Mouse (Mus musculus) neural tube, embryonic 14.5 days (tissue): ENCODE data around the gene Unc5cl. TPM values are rescaled to one million over a fixed set of nuclear protein-coding genes. Genes with fewer than 3 reads are reported as not detected.

Experiments used
- ATAC-seq: fragments of 200-750 bp; cut with Nextera tagmentation; 2 replicates; pipeline ENCODE4 v1.8.0; 2017; ENCODE audit warnings: low read depth, mild to moderate bottlenecking, moderate TSS enrichment, moderate library complexity
- H3K27ac ChIP-seq: fragments of 300-500 bp; sonication (generic); 2 replicates; pipeline ENCODE4 v1.5.1; 2014; ENCODE audit warnings: low read depth, mild to moderate bottlenecking, control low read depth, low read length, moderate library complexity, mixed read lengths
- H3K27me3 ChIP-seq: fragments of 300-500 bp; sonication (generic); 2 replicates; pipeline ENCODE4 v1.6.1; 2014; ENCODE audit warnings: low read length; ENCODE audit not compliant: control insufficient read depth, insufficient read depth
- H3K36me3 ChIP-seq: fragments of 300-500 bp; sonication (generic); 2 replicates; pipeline ENCODE4 v1.6.1; 2014; ENCODE audit warnings: low read length, mixed read lengths; ENCODE audit not compliant: control insufficient read depth, insufficient read depth
- H3K4me1 ChIP-seq: fragments of 300-500 bp; sonication (generic); 2 replicates; pipeline ENCODE4 v1.6.1; 2014; ENCODE audit warnings: low read length; ENCODE audit not compliant: control insufficient read depth, insufficient read depth
- H3K4me2 ChIP-seq: fragments of 300-500 bp; sonication (generic); 2 replicates; pipeline ENCODE4 v1.6.1; 2014; ENCODE audit warnings: mild to moderate bottlenecking, low read depth, low read length, control low read depth
- H3K4me3 ChIP-seq: fragments of 300-500 bp; sonication (generic); 2 replicates; pipeline ENCODE4 v1.5.1; 2014; ENCODE audit warnings: low read depth, low read length, control low read depth, mixed read lengths
- H3K9ac ChIP-seq: fragments of 300-500 bp; sonication (generic); replicated peaks from 2 replicates; pipeline ENCODE4 v1.6.1; 2014; ENCODE audit warnings: low read depth, mild to moderate bottlenecking, control low read depth, low read length, mixed read lengths
- H3K9me3 ChIP-seq: fragments of 300-500 bp; sonication (generic); 2 replicates; pipeline ENCODE4 v1.6.1; 2016; ENCODE audit warnings: low read length; ENCODE audit not compliant: control insufficient read depth
- WGBS: fragments of 180-500 bp; shearing (Covaris S2); extraction: QIAGEN DNeasy Blood & Tissue Kit; methylation state at CpG from one replicate; pipeline ENCODE4 v1.1.7; 2014; 5-methylcytosine and 5-hydroxymethylcytosine counted together
- polyA plus RNA-seq: library from polyadenylated mRNA; unstranded; fragments of >200 nt; fragmentation: Nextera tagmentation; extraction: Ambion mirVana; gene quantifications from 2 replicates; pipeline ENCODE4 v1.2.1, GENCODE M21; 2014

Gene Unc5cl
- polyA plus RNA-seq, 1 experiment from 2014 or later: 0.31 TPM

GRCm38 (mm10) chr17:48479952-48480351 is 25.3 kb downstream of the Unc5cl start:
- Histone ChIP-seq H3K9ac (no peak overlapping the region), H3K27ac (no peak overlapping the region), H3K9me3 (no peaks in the 10 kb centered on the region), H3K4me3 (no peak overlapping the region), H3K36me3 (no peaks in the 10 kb centered on the region), H3K4me1 (no peaks in the 10 kb centered on the region), H3K27me3 (no peaks in the 10 kb centered on the region), H3K4me2 (no peak overlapping the region)
- no peak for ATAC-seq
- WGBS: 84% methylated on average over 10 of the region's 10 CpGs

- Histone ChIP-seq H3K4me2 (no peak overlapping the region), H3K9ac (no peak overlapping the region), H3K4me3 (no peak overlapping the region), H3K4me1 (no peaks in the 10 kb centered on the region), H3K27me3 (no peaks in the 10 kb centered on the region), H3K9me3 (no peaks in the 10 kb centered on the region), H3K27ac (no peak overlapping the region), H3K36me3 (no peaks in the 10 kb centered on the region)
- ATAC-seq: no peak
- 81% methylated on average over 5 of the region's 5 CpGs for WGBS
These were observed 29.1 kb downstream of the Unc5cl start for GRCm38 (mm10) chr17:48483764-48484163.

DNA sequence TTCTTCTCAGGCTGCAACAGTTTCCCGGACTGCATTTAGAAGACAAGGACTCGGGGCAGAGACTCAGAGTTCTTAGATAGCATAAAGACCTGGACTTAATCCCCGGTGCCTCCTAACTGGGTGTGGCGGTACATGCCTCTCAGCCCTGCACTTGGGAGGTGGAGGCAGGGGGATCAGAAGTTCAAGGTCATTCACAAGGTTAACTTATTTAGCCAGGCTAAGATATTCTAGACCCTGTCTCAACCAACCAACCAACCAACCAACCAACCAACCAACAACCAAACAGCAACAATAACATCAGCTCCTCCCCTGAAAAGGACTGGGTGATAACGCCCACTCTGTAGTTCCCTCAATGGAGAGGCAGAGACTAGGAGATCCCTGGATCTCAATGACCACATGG is 29.5 kb downstream of the Unc5cl start:
- WGBS: 94% methylated on average over 5 of the region's 5 CpGs
- Histone ChIP-seq H3K36me3 (no peaks in the 10 kb centered on the region), H3K27ac (no peak overlapping the region), H3K9ac (no peak overlapping the region), H3K27me3 (no peaks in the 10 kb centered on the region), H3K4me1 (no peaks in the 10 kb centered on the region), H3K4me2 (no peak overlapping the region), H3K9me3 (no peaks in the 10 kb centered on the region), H3K4me3 (no peak overlapping the region)
- no peak for ATAC-seq

DNA sequence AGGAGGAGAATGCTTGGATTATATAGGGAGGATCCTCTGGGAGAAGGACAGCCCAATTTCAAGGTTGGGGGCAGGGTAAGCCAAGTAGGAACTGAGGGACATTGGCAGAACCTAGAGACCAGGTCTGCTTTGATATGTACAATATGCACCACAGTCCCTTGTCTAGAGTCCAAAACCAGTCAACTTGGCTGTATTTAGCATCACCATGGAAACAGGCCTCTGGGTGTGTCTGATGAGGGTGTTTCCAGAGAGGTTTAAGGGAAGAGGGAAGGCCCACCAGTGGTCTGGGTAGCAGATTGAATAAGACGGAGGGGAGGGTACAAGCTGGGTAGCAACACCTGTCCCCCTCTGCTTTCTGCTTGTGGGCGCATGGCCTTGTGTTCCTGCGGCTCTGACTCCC is 34.8 kb downstream of the Unc5cl start:
- no peaks in the 10 kb centered on the region for H3K36me3 ChIP-seq
- H3K4me1 ChIP-seq: no peaks in the 10 kb centered on the region
- H3K4me3 ChIP-seq: no peak overlapping the region
- no peak for ATAC-seq
- no peak overlapping the region for H3K9ac ChIP-seq
- no peak overlapping the region for H3K4me2 ChIP-seq
- no peaks in the 10 kb centered on the region for H3K27me3 ChIP-seq
- no peaks in the 10 kb centered on the region for H3K9me3 ChIP-seq
- no peak overlapping the region for H3K27ac ChIP-seq
- WGBS: 93% methylated on average over 3 of the region's 3 CpGs

GRCm38 (mm10) chr17:48492621-48493020 is 37.9 kb downstream of the Unc5cl start:
- H3K36me3 ChIP-seq: no peaks in the 10 kb centered on the region
- no peaks in the 10 kb centered on the region for H3K27me3 ChIP-seq
- no peaks in the 10 kb centered on the region for H3K4me1 ChIP-seq
- H3K4me2 ChIP-seq: no peak overlapping the region
- no peak overlapping the region for H3K4me3 ChIP-seq
- ATAC-seq: no peak
- 92% methylated on average over 8 of the region's 8 CpGs for WGBS
- H3K9ac ChIP-seq: no peak overlapping the region
- no peaks in the 10 kb centered on the region for H3K9me3 ChIP-seq
- no peak overlapping the region for H3K27ac ChIP-seq

- H3K27ac ChIP-seq: no peak overlapping the region
- no peaks in the 10 kb centered on the region for H3K27me3 ChIP-seq
- H3K4me1 ChIP-seq: no peaks in the 10 kb centered on the region
- 31% methylated on average over 7 of the region's 7 CpGs for WGBS
- no peaks in the 10 kb centered on the region for H3K36me3 ChIP-seq
- H3K9ac ChIP-seq: no peak overlapping the region
- no peaks in the 10 kb centered on the region for H3K9me3 ChIP-seq
- no peak for ATAC-seq
- no peak overlapping the region for H3K4me2 ChIP-seq
- no peak overlapping the region for H3K4me3 ChIP-seq
These were observed 38.9 kb downstream of the Unc5cl start for GRCm38 (mm10) chr17:48493582-48493981.

DNA sequence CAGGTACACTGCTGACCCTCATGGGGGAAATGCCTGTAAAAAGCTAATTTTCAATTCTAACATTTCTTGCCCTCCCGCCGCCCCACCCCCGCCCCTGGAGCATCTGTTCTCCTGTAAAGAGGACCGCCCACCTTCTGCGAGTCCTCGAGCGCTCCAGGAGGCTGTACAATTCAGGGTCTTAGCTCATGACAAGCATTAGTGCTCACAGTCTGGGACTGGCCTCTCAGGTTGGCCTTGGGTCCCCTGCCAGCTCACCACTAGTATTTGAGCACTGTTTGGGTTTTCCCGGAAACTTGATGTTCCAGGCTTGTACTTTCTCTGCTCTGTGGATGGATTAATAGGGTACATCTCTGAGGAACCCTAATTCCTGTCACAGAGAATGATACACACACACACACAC is 39.3 kb downstream of the Unc5cl start:
- H3K4me1 ChIP-seq: no peaks in the 10 kb centered on the region
- no peak overlapping the region for H3K4me3 ChIP-seq
- no peaks in the 10 kb centered on the region for H3K27me3 ChIP-seq
- H3K9ac ChIP-seq: no peak overlapping the region
- no peak overlapping the region for H3K4me2 ChIP-seq
- WGBS: 53% methylated on average over 8 of the region's 8 CpGs
- no peak; the same call in 1 of the 2 replicates for ATAC-seq
- no peaks in the 10 kb centered on the region for H3K36me3 ChIP-seq
- no peaks in the 10 kb centered on the region for H3K9me3 ChIP-seq
- no peak overlapping the region for H3K27ac ChIP-seq

DNA sequence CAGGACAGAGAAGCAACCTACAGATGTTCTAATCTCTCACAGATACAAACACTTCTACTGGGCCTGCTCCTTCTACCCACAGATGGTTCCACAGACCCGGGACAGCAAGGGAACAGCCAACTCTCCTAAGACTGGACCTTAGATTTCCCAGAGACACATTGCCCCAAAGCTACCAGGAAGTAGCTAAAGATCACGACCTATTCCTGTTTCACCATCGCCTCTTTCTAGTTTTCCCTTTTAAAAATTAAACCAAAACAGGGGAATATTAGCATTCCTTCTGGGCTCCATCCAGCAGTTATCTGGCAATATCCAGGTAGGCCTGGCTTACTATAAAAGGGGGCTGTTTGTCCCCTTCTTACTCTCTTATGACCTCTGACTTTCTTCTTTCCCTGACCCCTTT is 43.3 kb downstream of the Unc5cl start:
- H3K27me3 ChIP-seq: no peaks in the 10 kb centered on the region
- ATAC-seq: no peak
- no peak overlapping the region for H3K4me3 ChIP-seq
- 84% methylated on average over 3 of the region's 3 CpGs for WGBS
- H3K36me3 ChIP-seq: no peaks in the 10 kb centered on the region
- no peaks in the 10 kb centered on the region for H3K4me1 ChIP-seq
- no peaks in the 10 kb centered on the region for H3K9me3 ChIP-seq
- no peak overlapping the region for H3K4me2 ChIP-seq
- H3K27ac ChIP-seq: no peak overlapping the region
- H3K9ac ChIP-seq: no peak overlapping the region

GRCm38 (mm10) chr17:48500846-48501445 is 46.2 kb downstream of the Unc5cl start:
- WGBS: 55% methylated on average over 7 of the region's 7 CpGs
- peaks cover 4% of the 10 kb centered on the region; the same call in 1 of the 2 replicates for H3K4me1 ChIP-seq

More at GRCm38 (mm10) chr17:48500846-48501445, 46.2 kb downstream of the Unc5cl start:
- no peak for ATAC-seq
- no peaks in the 10 kb centered on the region for H3K27me3 ChIP-seq
- H3K4me2 ChIP-seq: no peak overlapping the region
- H3K27ac ChIP-seq: no peak overlapping the region
- no peaks in the 10 kb centered on the region for H3K9me3 ChIP-seq
- H3K9ac ChIP-seq: no peak overlapping the region
- no peak overlapping the region for H3K4me3 ChIP-seq
- H3K36me3 ChIP-seq: no peaks in the 10 kb centered on the region
